Mouse (Mus musculus) MEL (cell line): ENCODE measurements at regions not wholly inside any gene's neighbourhood (a gene's known extent, or its start where the extent isn't known, plus 50 kb on each side); places are given as distances from the start of the nearest gene placed in this dataset.

Source experiments
- DNase-seq: peaks from one replicate; pipeline ENCODE4 v3.0.0; 2011; ENCODE audit warnings: low read depth, low spot score
- H3K27ac ChIP-seq: 2 replicates; pipeline ENCODE4 v1.5.1; 2012; ENCODE audit warnings: low read depth, mild to moderate bottlenecking, control low read depth, low read length, moderate library complexity; ENCODE audit not compliant: control insufficient read depth
- H3K27me3 ChIP-seq, 2 experiments: fragments of 150-350 bp in 1 of 2; sonication (generic) in 1 of 2; 2 replicates each; pipeline ENCODE4 v1.6.1; 2012; ENCODE audit warnings: low read length in 2 of 2, mild to moderate bottlenecking in 2 of 2, improper control_type of control experiment in 1 of 2, moderate library complexity in 1 of 2; ENCODE audit not compliant: insufficient read depth in 2 of 2, control insufficient read depth in 1 of 2
- H3K36me3 ChIP-seq, 2 experiments: 2 replicates each; pipeline ENCODE4 v1.6.1; 2012 to 2014; ENCODE audit warnings: low read length in 2 of 2, improper control_type of control experiment in 1 of 2, inconsistent platforms in 1 of 2, mild to moderate bottlenecking in 1 of 2; ENCODE audit not compliant: insufficient read depth in 2 of 2, control insufficient read depth in 1 of 2
- H3K4me1 ChIP-seq, 2 experiments: fragments of 150-350 bp in 1 of 2; sonication (generic) in 1 of 2; 2 replicates each; pipeline ENCODE4 v1.6.1; 2012; ENCODE audit warnings: low read length in 2 of 2, improper control_type of control experiment in 1 of 2, mild to moderate bottlenecking in 1 of 2; ENCODE audit not compliant: insufficient read depth in 2 of 2, control insufficient read depth in 1 of 2
- H3K4me3 ChIP-seq, 2 experiments: fragments of 150-350 bp in 1 of 2; sonication (generic) in 1 of 2; 2 replicates each; pipeline ENCODE4 v1.5.1; 2012; ENCODE audit warnings: low read depth in 2 of 2, low read length in 2 of 2, mild to moderate bottlenecking in 2 of 2, moderate library complexity in 2 of 2, control low read depth in 1 of 2, improper control_type of control experiment in 1 of 2; ENCODE audit not compliant: control insufficient read depth in 1 of 2, insufficient read depth in 1 of 2
- H3K79me2 ChIP-seq: 2 replicates; pipeline ENCODE4 v1.6.1; 2012; ENCODE audit warnings: mild to moderate bottlenecking, low read length, moderate library complexity; ENCODE audit not compliant: control insufficient read depth, poor library complexity, insufficient read depth
- H3K9ac ChIP-seq: 2 replicates; pipeline ENCODE4 v1.6.1; 2012; ENCODE audit warnings: low read depth, mild to moderate bottlenecking, control low read depth, low read length, moderate library complexity; ENCODE audit not compliant: control insufficient read depth, poor library complexity, severe bottlenecking
- H3K9me3 ChIP-seq: fragments of 150-350 bp; sonication (generic); replicated peaks from 2 replicates; pipeline ENCODE4 v1.6.1; 2012; ENCODE audit warnings: mild to moderate bottlenecking, low read length, improper control_type of control experiment, moderate library complexity; ENCODE audit not compliant: insufficient read depth
- CTCF ChIP-seq, 3 experiments: IDR thresholded peaks in 2 of 3; conservative IDR thresholded peaks in 1 of 3; 2 replicates each; pipeline ENCODE4 v1.5.1; 2011 to 2012; ENCODE audit warnings: low read length in 3 of 3, low read depth in 2 of 3, mild to moderate bottlenecking in 2 of 3, improper control_type of control experiment in 1 of 3, inconsistent platforms in 1 of 3, mixed read lengths in 1 of 3, moderate library complexity in 1 of 3; ENCODE audit not compliant: control insufficient read depth in 1 of 3, insufficient read depth in 1 of 3, poor library complexity in 1 of 3, severe bottlenecking in 1 of 3
- E2F4 ChIP-seq: IDR thresholded peaks from 2 replicates; pipeline ENCODE4 v1.6.1; 2011; ENCODE audit warnings: low read depth, low read length, improper control_type of control experiment, borderline replicate concordance
- ELF1 ChIP-seq: IDR thresholded peaks from 2 replicates; pipeline ENCODE4 v1.6.1; 2014; ENCODE audit warnings: low read depth, mild to moderate bottlenecking, inconsistent platforms, low read length, improper control_type of control experiment, moderate library complexity
- ETS1 ChIP-seq: IDR thresholded peaks from 2 replicates; pipeline ENCODE4 v1.6.1; 2012; ENCODE audit warnings: low read depth, mild to moderate bottlenecking, inconsistent platforms, low read length, improper control_type of control experiment, moderate library complexity
- GABPA ChIP-seq: IDR thresholded peaks from 2 replicates; pipeline ENCODE4 v1.6.1; 2012; ENCODE audit warnings: low read depth, mild to moderate bottlenecking, inconsistent platforms, low read length, improper control_type of control experiment, moderate library complexity
- KAT2A ChIP-seq: conservative IDR thresholded peaks from 2 replicates; pipeline ENCODE4 v1.6.1; 2012; ENCODE audit warnings: low read depth, low read length, improper control_type of control experiment, inconsistent platforms
- MAFK ChIP-seq: IDR thresholded peaks from 2 replicates; pipeline ENCODE4 v1.6.1; 2011; ENCODE audit warnings: low read depth, mild to moderate bottlenecking, low read length, improper control_type of control experiment, borderline replicate concordance
- MAX ChIP-seq: IDR thresholded peaks from 2 replicates; pipeline ENCODE4 v1.6.1; 2011; ENCODE audit warnings: low read length, improper control_type of control experiment
- MAZ ChIP-seq: IDR thresholded peaks from 2 replicates; pipeline ENCODE4 v1.6.1; 2012; ENCODE audit warnings: low read depth, mild to moderate bottlenecking, inconsistent platforms, low read length, improper control_type of control experiment
- MXI1 ChIP-seq: IDR thresholded peaks from 2 replicates; pipeline ENCODE4 v1.6.1; 2011; ENCODE audit warnings: mild to moderate bottlenecking, low read depth, low read length, improper control_type of control experiment
- MYB ChIP-seq: IDR thresholded peaks from 2 replicates; pipeline ENCODE4 v1.6.1; 2011; ENCODE audit warnings: mild to moderate bottlenecking, low read depth, low read length, improper control_type of control experiment
- RCOR1 ChIP-seq: IDR thresholded peaks from 2 replicates; pipeline ENCODE4 v1.6.1; 2012; ENCODE audit warnings: low read depth, mild to moderate bottlenecking, inconsistent platforms, low read length, improper control_type of control experiment
- SIN3A ChIP-seq: IDR thresholded peaks from 2 replicates; pipeline ENCODE4 v1.6.1; 2012; ENCODE audit warnings: low read length, improper control_type of control experiment, inconsistent platforms
- TAL1 ChIP-seq: IDR thresholded peaks from 2 replicates; pipeline ENCODE4 v1.6.1; 2012; ENCODE audit warnings: mild to moderate bottlenecking, inconsistent platforms, low read length, moderate library complexity, mixed read lengths
- UBTF ChIP-seq: IDR thresholded peaks from 2 replicates; pipeline ENCODE4 v1.6.1; 2012; ENCODE audit warnings: low read depth, mild to moderate bottlenecking, inconsistent platforms, low read length, improper control_type of control experiment, moderate library complexity, borderline replicate concordance; ENCODE audit not compliant: insufficient read depth
- USF1 ChIP-seq: IDR thresholded peaks from 2 replicates; pipeline ENCODE4 v1.6.1; 2014; ENCODE audit warnings: low read depth, mild to moderate bottlenecking, inconsistent platforms, low read length, improper control_type of control experiment, moderate library complexity
- ZC3H11A ChIP-seq: IDR thresholded peaks from 2 replicates; pipeline ENCODE4 v1.6.1; 2012; ENCODE audit warnings: low read depth, mild to moderate bottlenecking, inconsistent platforms, low read length, improper control_type of control experiment
- ZKSCAN1 ChIP-seq: IDR thresholded peaks from 2 replicates; pipeline ENCODE4 v1.6.1; 2012; ENCODE audit warnings: low read depth, mild to moderate bottlenecking, inconsistent platforms, low read length, improper control_type of control experiment, moderate library complexity
- ZMIZ1 ChIP-seq: IDR thresholded peaks from 2 replicates; pipeline ENCODE4 v1.6.1; 2012; ENCODE audit warnings: low read depth, mild to moderate bottlenecking, inconsistent platforms, low read length, improper control_type of control experiment, moderate library complexity
- ZNF384 ChIP-seq: IDR thresholded peaks from 2 replicates; pipeline ENCODE4 v1.6.1; 2012; ENCODE audit warnings: low read depth, mild to moderate bottlenecking, inconsistent platforms, low read length, improper control_type of control experiment

- TF ChIP-seq ZMIZ1 (no peak), ZKSCAN1 (no peak), KAT2A (no peak), MXI1 (no peak), ZNF384 (no peak), ZC3H11A (no peak), ELF1 (no peak), TAL1 (no peak), MYB (no peak), MAX (no peak), USF1 (no peak), MAFK (no peak)
- Histone ChIP-seq H3K4me1 (no peaks in the 10 kb centered on the region), H3K79me2 (no peaks in the 10 kb centered on the region), H3K9ac (no peak overlapping the region), H3K27ac (no peak overlapping the region), H3K27me3 (no peaks in the 10 kb centered on the region), H3K36me3 (no peaks in the 10 kb centered on the region), H3K4me3 (no peak overlapping the region), H3K9me3 (no peaks in the 10 kb centered on the region)
- no peak for DNase-seq
Observed at GRCm38 (mm10) chr15:61599734-61600133, 676.9 kb upstream of the A1bg start.

- Histone ChIP-seq H3K4me1 (no peaks in the 10 kb centered on the region), H3K79me2 (no peaks in the 10 kb centered on the region), H3K9ac (no peak overlapping the region), H3K9me3 (no peaks in the 10 kb centered on the region), H3K27me3 (no peaks in the 10 kb centered on the region), H3K27ac (no peak overlapping the region), H3K4me3 (no peak overlapping the region), H3K36me3 (no peaks in the 10 kb centered on the region)
- TF ChIP-seq RCOR1, result no peak
- no peak for TF ChIP-seq GABPA
- TF ChIP-seq UBTF, result no peak
- TF ChIP-seq TAL1, result no peak
- no peak for TF ChIP-seq CTCF (IDR thresholded peaks at IDR 0.05 in 2 of 3, conservative IDR thresholded peaks at IDR 0.05 in 1 of 3; ENCODE audit: control insufficient read depth in 1 of 3, insufficient read depth in 1 of 3, low read depth in 2 of 3, low read length in 3 of 3, poor library complexity in 1 of 3, severe bottlenecking in 1 of 3)
- TF ChIP-seq E2F4, result no peak
- TF ChIP-seq MAZ, result no peak
- TF ChIP-seq SIN3A, result no peak
- no peak for TF ChIP-seq ETS1
- DNase-seq, result no peak
Observed at GRCm38 (mm10) chr15:61596318-61596717, 673.5 kb upstream of the A1bg start.
